ENCODE assay signal across 8 mouse cellular contexts in the genomic region with DNA sequence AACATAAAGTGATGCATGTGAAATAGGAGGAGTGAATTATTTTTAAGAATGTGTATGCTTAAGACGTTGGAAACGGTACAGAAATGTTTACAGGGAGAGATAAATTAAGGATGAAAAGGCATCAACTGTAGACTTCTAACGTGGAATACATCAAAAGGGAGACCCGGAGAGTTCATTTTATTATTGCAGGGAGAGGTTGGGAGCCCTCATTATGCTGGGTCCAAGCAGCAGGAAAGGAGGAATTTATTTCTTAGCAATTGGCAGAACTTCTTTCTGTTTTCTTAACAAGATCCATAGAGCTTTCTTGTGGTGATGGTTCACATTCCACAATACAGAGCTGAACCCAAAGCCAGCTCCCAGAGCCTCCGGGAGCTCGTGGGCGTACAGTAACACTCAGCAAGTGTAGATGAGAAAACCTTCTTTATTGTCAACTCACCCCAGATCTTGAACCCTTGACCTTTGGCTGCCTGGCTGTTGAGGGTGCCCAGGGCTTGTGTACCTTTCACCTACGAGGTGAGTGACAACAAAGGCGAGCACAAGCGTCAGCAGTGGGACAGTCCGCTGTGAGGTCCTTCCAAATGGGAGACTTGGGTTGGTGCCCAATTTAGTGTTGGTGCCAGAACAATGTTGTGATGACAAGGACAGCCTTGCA.
A peak's percentile ranks its signal among the peaks of the same experiment; 100 is the strongest.
DNase-seq lines count a peak whose midpoint lies in the region; ATAC-seq and TF ChIP-seq lines count a peak whose summit lies in the region.

No protein-coding gene starts in this region.

- no peak for TF ChIP-seq EP300 in stomach, postnatal 0 days (optimal IDR thresholded peaks at IDR 0.05)

- no peak for TF ChIP-seq CTCF in liver, adult 2 months (IDR thresholded peaks at IDR 0.05; ENCODE audit: low read depth, low read length)
- no peak for TF ChIP-seq CTCF in stomach, postnatal 0 days (IDR thresholded peaks at IDR 0.05; ENCODE audit: low read depth)

- no peak overlapping the region for H3K4me2 ChIP-seq in forebrain, embryonic 16.5 days (ENCODE audit: low read length)
- H3K4me2 ChIP-seq in forebrain, embryonic 12.5 days = no peak overlapping the region
- no peak overlapping the region for H3K4me2 ChIP-seq in limb, embryonic 15.5 days
- no peak overlapping the region for H3K4me2 ChIP-seq in stomach, postnatal 0 days (replicated peaks; ENCODE audit: low read depth)

- TF ChIP-seq POLR2A in liver, adult 2 months (IDR thresholded peaks at IDR 0.05; ENCODE audit: extremely low read depth, insufficient read depth, low read length) = no peak

- H3K27me3 ChIP-seq in forebrain, embryonic 16.5 days (replicated peaks; ENCODE audit: control insufficient read depth, insufficient read depth, low read length) = no peaks in the 10 kb centered on the region
- H3K27me3 ChIP-seq in forebrain, embryonic 12.5 days = no peaks in the 10 kb centered on the region
- H3K27me3 ChIP-seq in liver, adult 2 months (ENCODE audit: control insufficient read depth, insufficient read depth, low read length) = no peaks in the 10 kb centered on the region
- no peaks in the 10 kb centered on the region for H3K27me3 ChIP-seq in limb, embryonic 15.5 days
- H3K27me3 ChIP-seq in stomach, postnatal 0 days (ENCODE audit: control insufficient read depth, insufficient read depth, low read length) = no peaks in the 10 kb centered on the region

- H3K27ac ChIP-seq in forebrain, embryonic 16.5 days (ENCODE audit: low read length) = no peak overlapping the region
- no peak overlapping the region for H3K27ac ChIP-seq in forebrain, embryonic 12.5 days
- no peak overlapping the region for H3K27ac ChIP-seq in liver, adult 2 months (replicated peaks; ENCODE audit: insufficient read depth, low read depth, low read length)
- 0 out of 2 replicates have a peak overlapping the region, but pooled peaks have one; percentile 18 for H3K27ac ChIP-seq in limb, embryonic 15.5 days
- H3K27ac ChIP-seq in stomach, postnatal 0 days (replicated peaks) = no peak overlapping the region

- no peaks in the 10 kb centered on the region for H3K36me3 ChIP-seq in forebrain, embryonic 16.5 days (ENCODE audit: control insufficient read depth, insufficient read depth)
- no peaks in the 10 kb centered on the region for H3K36me3 ChIP-seq in forebrain, embryonic 12.5 days (replicated peaks)
- no peaks in the 10 kb centered on the region for H3K36me3 ChIP-seq in liver, adult 2 months (ENCODE audit: control insufficient read depth, insufficient read depth, low read length)
- no peaks in the 10 kb centered on the region for H3K36me3 ChIP-seq in limb, embryonic 15.5 days
- no peaks in the 10 kb centered on the region for H3K36me3 ChIP-seq in stomach, postnatal 0 days (ENCODE audit: control insufficient read depth, insufficient read depth, low read length)

- peaks cover 2% of the 10 kb centered on the region; the same call in 1 of the 2 replicates for H3K4me1 ChIP-seq in forebrain, embryonic 16.5 days (replicated peaks; ENCODE audit: control insufficient read depth, insufficient read depth, low read length)
- H3K4me1 ChIP-seq in forebrain, embryonic 12.5 days = no peaks in the 10 kb centered on the region
- H3K4me1 ChIP-seq in liver, adult 2 months (ENCODE audit: control insufficient read depth, insufficient read depth, low read length) = peaks cover 3% of the 10 kb centered on the region; the same call in 1 of the 2 replicates
- H3K4me1 ChIP-seq in limb, embryonic 15.5 days = peaks cover 9% of the 10 kb centered on the region
- no peaks in the 10 kb centered on the region for H3K4me1 ChIP-seq in stomach, postnatal 0 days (replicated peaks; ENCODE audit: control insufficient read depth, insufficient read depth)

- H3K9me3 ChIP-seq in forebrain, embryonic 16.5 days (ENCODE audit: control insufficient read depth, low read length) = no peaks in the 10 kb centered on the region
- H3K9me3 ChIP-seq in forebrain, embryonic 12.5 days = no peaks in the 10 kb centered on the region
- H3K9me3 ChIP-seq in limb, embryonic 15.5 days = no peaks in the 10 kb centered on the region
- H3K9me3 ChIP-seq in stomach, postnatal 0 days (ENCODE audit: control insufficient read depth, low read length) = no peaks in the 10 kb centered on the region

- no peak overlapping the region for H3K4me3 ChIP-seq in forebrain, embryonic 16.5 days (replicated peaks; ENCODE audit: low read length)
- H3K4me3 ChIP-seq in forebrain, embryonic 12.5 days (replicated peaks) = no peak overlapping the region
- no peak overlapping the region for H3K4me3 ChIP-seq in liver, adult 2 months (ENCODE audit: insufficient read depth, low read depth, low read length)
- no peak overlapping the region for H3K4me3 ChIP-seq in limb, embryonic 15.5 days
- H3K4me3 ChIP-seq in stomach, postnatal 0 days (ENCODE audit: low read depth, low read length) = no peak overlapping the region

- H3K79me2 ChIP-seq in liver, adult 2 months (ENCODE audit: control insufficient read depth, insufficient read depth, low read length) = no peaks in the 10 kb centered on the region

- no peak overlapping the region for H3K9ac ChIP-seq in forebrain, embryonic 16.5 days (replicated peaks; ENCODE audit: low read depth, low read length)
- H3K9ac ChIP-seq in forebrain, embryonic 12.5 days = no peak overlapping the region
- no peak overlapping the region for H3K9ac ChIP-seq in liver, adult 2 months (ENCODE audit: low read depth, low read length)
- no peak overlapping the region for H3K9ac ChIP-seq in limb, embryonic 15.5 days
- H3K9ac ChIP-seq in stomach, postnatal 0 days (ENCODE audit: low read length) = no peak overlapping the region

- WGBS in forebrain, embryonic 16.5 days = 44% methylated on average over 11 of the region's 11 CpGs
- 69% methylated on average over 11 of the region's 11 CpGs for WGBS in forebrain, embryonic 12.5 days
- 27% methylated on average over 11 of the region's 11 CpGs for WGBS in liver, adult 2 months
- 33% methylated on average over 11 of the region's 11 CpGs for WGBS in limb, embryonic 15.5 days
- 47% methylated on average over 11 of the region's 11 CpGs for WGBS in stomach, postnatal 0 days

- peak; percentile 21; the same call in 1 of the 2 replicates for ATAC-seq in forebrain, embryonic 16.5 days
- no peak for ATAC-seq in forebrain, embryonic 12.5 days (ENCODE audit: low FRiP score)
- peak; percentile 71; the same call in 1 of the 2 replicates for ATAC-seq in limb, embryonic 15.5 days (ENCODE audit: insufficient number of reproducible peaks, low FRiP score, low TSS enrichment, low read depth)
- no peak for ATAC-seq in stomach, postnatal 0 days (ENCODE audit: low FRiP score, low TSS enrichment)

- DNase-seq in liver, adult 2 months (ENCODE audit: extremely low read depth, low read depth, low spot score) = peak; percentile 76
- no peak for DNase-seq in liver
- DNase-seq in cerebellum, postnatal 14 days = peak; percentile 39 to 48
- DNase-seq in embryo, embryonic 9.5 days (ENCODE audit: extremely low spot score) = no peak
- no peak for DNase-seq in stomach, postnatal 0 days (ENCODE audit: low spot score)

Comparison
In these comparisons a context has a peak if more than half of its experiments do, and no peak if none do; other contexts are left out.
1. ATAC-seq: peak in forebrain, embryonic 16.5 days (single experiment) and limb, embryonic 15.5 days (single experiment); none in forebrain, embryonic 12.5 days (single experiment) and stomach, postnatal 0 days (single experiment).
2. DNase-seq: peak in liver, adult 2 months (single experiment) and cerebellum, postnatal 14 days (2 of 2); none in liver (single experiment), embryo, embryonic 9.5 days (single experiment) and stomach, postnatal 0 days (single experiment).